Mouse (Mus musculus) midbrain, embryonic 12.5 days (tissue): ENCODE data around the gene Hdac1. TPM values are rescaled to one million over a fixed set of nuclear protein-coding genes. Genes with fewer than 3 reads are reported as not detected.

Experiments
- ATAC-seq: fragments of 200-750 bp; cut with Nextera tagmentation; 2 replicates; pipeline ENCODE4 v1.8.0; 2017; ENCODE audit warnings: low read depth, moderate TSS enrichment, moderate library complexity; ENCODE audit not compliant: low FRiP score
- H3K27ac ChIP-seq: fragments of 300-500 bp; sonication (generic); replicated peaks from 2 replicates; pipeline ENCODE4 v1.5.1; 2016; ENCODE audit warnings: mild to moderate bottlenecking
- H3K27me3 ChIP-seq: fragments of 300-500 bp; sonication (generic); 2 replicates; pipeline ENCODE4 v1.6.1; 2016; ENCODE audit warnings: mild to moderate bottlenecking
- H3K36me3 ChIP-seq: fragments of 300-500 bp; sonication (generic); 2 replicates; pipeline ENCODE4 v1.6.1; 2016
- H3K4me1 ChIP-seq: fragments of 300-500 bp; sonication (generic); 2 replicates; pipeline ENCODE4 v1.6.1; 2016
- H3K4me2 ChIP-seq: fragments of 300-500 bp; sonication (generic); replicated peaks from 2 replicates; pipeline ENCODE4 v1.6.1; 2016; ENCODE audit warnings: mild to moderate bottlenecking, moderate library complexity
- H3K4me3 ChIP-seq: fragments of 300-500 bp; sonication (generic); 2 replicates; pipeline ENCODE4 v1.5.1; 2016; ENCODE audit warnings: mild to moderate bottlenecking
- H3K9ac ChIP-seq: fragments of 300-500 bp; sonication (generic); replicated peaks from 2 replicates; pipeline ENCODE4 v1.6.1; 2016; ENCODE audit warnings: mild to moderate bottlenecking, moderate library complexity
- H3K9me3 ChIP-seq: fragments of 300-500 bp; sonication (generic); 2 replicates; pipeline ENCODE4 v1.6.1; 2016; ENCODE audit warnings: mild to moderate bottlenecking
- WGBS: fragments of 180-500 bp; shearing (Covaris S2); methylation state at CpG from one replicate; pipeline ENCODE4 v1.1.7; 2016; 5-methylcytosine and 5-hydroxymethylcytosine counted together
- polyA plus RNA-seq: library from polyadenylated mRNA; unstranded; fragments of >200 nt; fragmentation: Nextera tagmentation; extraction: Ambion mirVana; gene quantifications from 2 replicates; pipeline ENCODE4 v1.2.1, GENCODE M21; 2016

Hdac1 gene
- polyA plus RNA-seq, 1 experiment from 2014 or later: 188 TPM

GRCm38 (mm10) chr4:129575171-129575844 lies 32.8 kb upstream of the Hdac1 start:
- no peak overlapping the region for H3K27ac ChIP-seq
- WGBS: 69% methylated on average over 7 of the region's 8 CpGs

GRCm38 (mm10) chr4:129573430-129573829 lies 30.9 kb upstream of the Hdac1 start, which contains the start of gene Lck:
Gene Lck, minus strand, starts transcription at chr4:129573641.
- H3K4me3 ChIP-seq: no peak within 1 kb of the TSS
- H3K4me2 ChIP-seq: no peak within 1 kb of the TSS
- H3K27me3 ChIP-seq: no peaks in the 10 kb centered on the region
- H3K9me3 ChIP-seq: no peaks in the 10 kb centered on the region
- H3K4me1 ChIP-seq: peaks cover 7% of the 10 kb centered on the region; the same call in 1 of the 2 replicates
- no peaks in the 10 kb centered on the region for H3K36me3 ChIP-seq
- 93% methylated on average over 8 of the region's 8 CpGs for WGBS
- no peak for ATAC-seq
- no peak within 1 kb of the TSS for H3K27ac ChIP-seq
- H3K9ac ChIP-seq: no peak within 1 kb of the TSS

More at GRCm38 (mm10) chr4:129575171-129575844, 32.8 kb upstream of the Hdac1 start:
- Histone ChIP-seq H3K9me3 (no peaks in the 10 kb centered on the region), H3K27me3 (no peaks in the 10 kb centered on the region), H3K36me3 (no peaks in the 10 kb centered on the region), H3K9ac (no peak overlapping the region), H3K4me1 (peaks cover 7% of the 10 kb centered on the region; the same call in 1 of the 2 replicates), H3K4me2 (no peak overlapping the region), H3K4me3 (no peak overlapping the region)
- ATAC-seq: no peak

- H3K36me3 ChIP-seq: no peaks in the 10 kb centered on the region
- no peaks in the 10 kb centered on the region for H3K9me3 ChIP-seq
- WGBS: 93% methylated on average over 4 of the region's 4 CpGs
- no peaks in the 10 kb centered on the region for H3K27me3 ChIP-seq
- no peak overlapping the region for H3K4me2 ChIP-seq
- H3K9ac ChIP-seq: no peak overlapping the region
- no peak overlapping the region for H3K27ac ChIP-seq
- H3K4me1 ChIP-seq: peaks cover 7% of the 10 kb centered on the region; the same call in 1 of the 2 replicates
- H3K4me3 ChIP-seq: no peak overlapping the region
- no peak for ATAC-seq
These were observed 30.5 kb upstream of the Hdac1 start for GRCm38 (mm10) chr4:129573093-129573370.

DNA sequence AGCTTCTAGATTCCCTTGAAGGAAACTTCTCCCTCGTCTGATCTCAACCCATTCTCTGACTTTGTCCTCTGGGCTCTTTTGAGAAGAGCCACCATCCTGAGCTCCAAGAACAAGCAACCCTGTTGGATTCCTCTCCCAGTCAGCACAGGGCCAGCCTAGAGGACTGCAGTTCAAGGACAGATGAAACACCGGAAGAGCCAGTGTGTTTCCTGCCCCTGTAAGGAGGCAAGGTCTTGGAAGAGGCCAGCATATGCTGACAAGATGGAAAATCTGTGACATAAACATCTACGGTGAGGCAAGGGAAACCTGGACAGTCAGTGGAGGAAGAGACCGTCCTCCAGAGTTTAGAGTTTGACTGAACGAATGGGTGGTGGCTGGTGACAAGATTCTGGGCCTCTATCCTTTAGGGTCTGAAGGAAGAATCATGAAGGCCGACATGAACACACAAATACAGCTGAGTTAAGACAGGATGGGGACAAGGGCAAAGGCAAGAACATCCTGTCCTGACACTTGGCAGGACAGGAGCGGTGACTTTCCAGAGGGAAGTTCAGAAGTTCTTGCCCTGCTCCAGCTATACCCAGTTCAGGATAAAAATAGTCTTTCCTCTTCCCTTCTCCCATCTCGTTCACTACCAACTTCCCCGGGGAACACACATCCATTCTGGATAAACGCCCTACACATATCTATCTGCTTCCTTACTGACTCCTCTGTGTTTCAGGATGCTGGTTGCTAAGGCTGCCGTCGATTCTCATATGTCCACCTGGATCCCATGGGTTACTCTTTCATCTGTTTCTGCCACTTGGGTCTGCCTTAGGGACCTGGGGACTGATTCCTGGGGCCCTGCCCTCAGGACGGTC lies 30.0 kb upstream of the Hdac1 start:
- H3K27ac ChIP-seq: no peak overlapping the region
- no peak overlapping the region for H3K4me3 ChIP-seq
- H3K9me3 ChIP-seq: no peaks in the 10 kb centered on the region
- no peaks in the 10 kb centered on the region for H3K27me3 ChIP-seq
- H3K4me1 ChIP-seq: peaks cover 7% of the 10 kb centered on the region; the same call in 1 of the 2 replicates
- WGBS: 89% methylated on average over 13 of the region's 13 CpGs
- H3K4me2 ChIP-seq: no peak overlapping the region
- H3K9ac ChIP-seq: no peak overlapping the region
- no peak for ATAC-seq
- no peaks in the 10 kb centered on the region for H3K36me3 ChIP-seq

DNA sequence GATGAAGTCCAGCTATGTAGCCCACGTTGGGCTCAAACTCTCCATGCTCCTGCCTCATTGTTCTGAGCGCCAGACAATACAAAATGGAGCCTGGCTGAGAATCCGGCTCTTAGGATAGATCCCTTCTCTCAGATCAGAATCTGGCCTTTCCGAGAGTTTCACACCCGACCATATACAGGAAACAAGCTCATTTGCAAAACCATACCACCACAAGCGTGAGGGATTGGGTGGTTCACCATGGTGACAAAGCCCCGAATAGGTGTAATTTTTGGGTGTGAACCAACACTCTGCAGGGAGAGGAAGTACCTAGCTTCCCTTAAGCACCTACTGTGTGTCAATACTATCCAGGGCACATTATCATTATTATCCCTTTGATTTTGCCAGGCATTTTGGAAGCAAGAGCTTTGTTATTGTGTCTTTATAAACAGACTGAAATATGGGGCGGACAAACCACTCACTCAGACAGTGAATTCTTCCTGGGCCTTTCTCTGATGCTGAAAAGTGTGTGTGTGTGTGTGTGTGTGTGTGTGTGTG lies 29.1 kb upstream of the Hdac1 start:
- H3K4me3 ChIP-seq: no peak overlapping the region
- no peak overlapping the region for H3K4me2 ChIP-seq
- H3K4me1 ChIP-seq: no peaks in the 10 kb centered on the region
- H3K9ac ChIP-seq: no peak overlapping the region
- 76% methylated on average over 8 of the region's 8 CpGs for WGBS
- no peak overlapping the region for H3K27ac ChIP-seq
- ATAC-seq: no peak
- no peaks in the 10 kb centered on the region for H3K9me3 ChIP-seq
- H3K27me3 ChIP-seq: no peaks in the 10 kb centered on the region
- no peaks in the 10 kb centered on the region for H3K36me3 ChIP-seq

DNA sequence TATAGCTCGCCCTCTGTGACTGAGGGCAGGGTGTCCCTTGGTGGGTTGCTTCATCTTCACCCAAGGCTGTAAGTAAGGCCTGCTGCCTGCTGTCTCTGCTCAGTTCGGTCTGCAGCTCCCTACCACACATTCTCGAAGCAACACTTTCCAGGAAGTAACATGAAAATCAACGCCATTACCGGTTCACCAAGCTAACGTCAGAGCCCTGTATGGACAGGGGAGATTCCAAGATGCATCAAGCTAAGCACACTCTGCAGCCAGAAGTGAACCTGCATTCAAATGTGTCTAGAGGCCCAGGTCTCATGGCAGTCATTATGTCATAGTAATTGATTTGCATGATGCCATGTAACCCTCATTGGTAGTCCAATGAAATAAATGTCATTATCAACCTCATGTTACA lies 27.5 kb upstream of the Hdac1 start:
- ATAC-seq: no peak
- 89% methylated on average over 6 of the region's 6 CpGs for WGBS
- Histone ChIP-seq H3K4me3 (no peak overlapping the region), H3K9me3 (no peaks in the 10 kb centered on the region), H3K36me3 (no peaks in the 10 kb centered on the region), H3K27ac (no peak overlapping the region), H3K9ac (no peak overlapping the region), H3K4me2 (no peak overlapping the region), H3K4me1 (no peaks in the 10 kb centered on the region), H3K27me3 (no peaks in the 10 kb centered on the region)

GRCm38 (mm10) chr4:129568366-129568765 lies 25.9 kb upstream of the Hdac1 start:
- Histone ChIP-seq H3K27ac (no peak overlapping the region), H3K9me3 (no peaks in the 10 kb centered on the region), H3K4me2 (no peak overlapping the region), H3K9ac (no peak overlapping the region), H3K4me3 (no peak overlapping the region), H3K27me3 (no peaks in the 10 kb centered on the region), H3K4me1 (no peaks in the 10 kb centered on the region), H3K36me3 (no peaks in the 10 kb centered on the region)
- WGBS: 95% methylated on average over 7 of the region's 7 CpGs
- ATAC-seq: no peak

GRCm38 (mm10) chr4:129565139-129565538 lies 22.6 kb upstream of the Hdac1 start:
- Histone ChIP-seq H3K9ac (no peak overlapping the region), H3K9me3 (no peaks in the 10 kb centered on the region), H3K27me3 (no peaks in the 10 kb centered on the region), H3K4me2 (no peak overlapping the region), H3K36me3 (no peaks in the 10 kb centered on the region), H3K4me1 (no peaks in the 10 kb centered on the region), H3K4me3 (no peak overlapping the region), H3K27ac (no peak overlapping the region)
- WGBS: 86% methylated on average over 6 of the region's 6 CpGs
- ATAC-seq: no peak

DNA sequence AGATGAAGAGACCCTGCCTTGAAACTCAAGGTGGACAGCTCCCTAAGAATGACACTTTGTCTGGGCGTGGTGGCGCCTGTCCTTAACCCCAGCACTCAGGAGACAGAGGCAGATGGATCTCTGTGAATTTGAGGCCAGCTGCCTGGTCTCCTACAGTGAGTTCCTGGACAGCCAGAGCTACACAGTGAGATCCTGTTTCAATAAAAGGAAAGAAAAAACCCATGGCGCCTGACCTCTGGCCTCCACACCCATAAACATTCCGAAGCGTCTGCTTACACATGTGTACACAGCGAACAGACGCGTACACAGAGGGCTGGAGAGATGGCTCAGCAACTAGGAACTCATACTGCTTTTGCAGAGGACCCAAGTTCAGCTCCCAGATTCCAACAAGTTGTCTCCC lies 21.2 kb upstream of the Hdac1 start:
- WGBS: 70% methylated on average over 8 of the region's 8 CpGs
- Histone ChIP-seq H3K9me3 (no peaks in the 10 kb centered on the region), H3K36me3 (no peaks in the 10 kb centered on the region), H3K4me3 (no peak overlapping the region), H3K4me2 (no peak overlapping the region), H3K9ac (no peak overlapping the region), H3K27me3 (no peaks in the 10 kb centered on the region), H3K27ac (no peak overlapping the region), H3K4me1 (no peaks in the 10 kb centered on the region)
- ATAC-seq: no peak

GRCm38 (mm10) chr4:129561184-129561583 lies 18.7 kb upstream of the Hdac1 start:
- H3K36me3 ChIP-seq: no peaks in the 10 kb centered on the region
- no peak overlapping the region for H3K9ac ChIP-seq
- H3K27ac ChIP-seq: no peak overlapping the region
- peaks cover 19% of the 10 kb centered on the region; the same call in 1 of the 2 replicates for H3K27me3 ChIP-seq
- WGBS: 91% methylated on average over 5 of the region's 5 CpGs
- H3K4me2 ChIP-seq: no peak overlapping the region
- no peaks in the 10 kb centered on the region for H3K9me3 ChIP-seq
- H3K4me1 ChIP-seq: peaks cover 3% of the 10 kb centered on the region; the same call in 1 of the 2 replicates
- H3K4me3 ChIP-seq: no peak overlapping the region
- no peak for ATAC-seq

DNA sequence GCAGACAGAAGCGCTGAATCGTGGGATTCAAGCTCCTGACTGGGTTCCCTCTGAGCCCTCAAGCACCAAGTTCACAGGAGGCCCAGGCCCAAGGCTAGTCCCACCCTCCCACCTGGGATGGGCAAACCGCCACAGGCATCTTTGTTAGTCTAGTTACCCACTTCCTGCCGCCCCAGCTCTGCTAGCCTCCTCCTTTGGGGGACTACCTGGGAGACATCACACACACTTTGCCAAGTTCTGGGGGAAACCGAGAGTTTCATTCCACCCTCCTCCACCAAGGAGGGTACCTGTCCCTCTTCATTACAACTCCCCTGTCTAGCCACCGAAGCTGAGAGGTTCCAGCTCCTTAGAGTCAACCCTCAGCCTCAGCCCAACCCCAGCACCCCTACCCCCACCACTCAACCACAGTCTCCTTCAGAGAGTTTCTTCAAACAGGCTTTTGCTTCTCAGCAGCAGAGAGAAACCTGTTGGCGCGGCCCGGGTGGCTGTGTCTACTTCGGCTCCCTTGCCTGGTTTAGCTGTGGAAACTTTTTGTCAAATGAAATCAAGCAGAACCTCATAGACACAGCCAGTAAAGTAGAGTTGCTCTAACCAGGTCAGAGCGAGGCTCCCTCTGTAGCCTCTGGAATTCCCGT lies 15.9 kb upstream of the Hdac1 start:
- H3K27ac ChIP-seq: no peak overlapping the region
- no peak overlapping the region for H3K9ac ChIP-seq
- no peaks in the 10 kb centered on the region for H3K9me3 ChIP-seq
- peaks cover 28% of the 10 kb centered on the region for H3K27me3 ChIP-seq
- no peaks in the 10 kb centered on the region for H3K36me3 ChIP-seq
- no peak overlapping the region for H3K4me2 ChIP-seq
- H3K4me1 ChIP-seq: peaks cover 9% of the 10 kb centered on the region
- ATAC-seq: no peak
- no peak overlapping the region for H3K4me3 ChIP-seq
- WGBS: 84% methylated on average over 12 of the region's 12 CpGs
